Mouse (Mus musculus) ovary, postnatal 10 days (tissue): ENCODE measurements at regions not wholly inside any gene's neighbourhood (a gene's known extent, or its start where the extent isn't known, plus 50 kb on each side); places are given as distances from the start of the nearest gene placed in this dataset.

Experiments
- DNase-seq: peaks from one replicate; pipeline ENCODE4 v3.0.0; 2022; ENCODE audit warnings: low spot score

DNA sequence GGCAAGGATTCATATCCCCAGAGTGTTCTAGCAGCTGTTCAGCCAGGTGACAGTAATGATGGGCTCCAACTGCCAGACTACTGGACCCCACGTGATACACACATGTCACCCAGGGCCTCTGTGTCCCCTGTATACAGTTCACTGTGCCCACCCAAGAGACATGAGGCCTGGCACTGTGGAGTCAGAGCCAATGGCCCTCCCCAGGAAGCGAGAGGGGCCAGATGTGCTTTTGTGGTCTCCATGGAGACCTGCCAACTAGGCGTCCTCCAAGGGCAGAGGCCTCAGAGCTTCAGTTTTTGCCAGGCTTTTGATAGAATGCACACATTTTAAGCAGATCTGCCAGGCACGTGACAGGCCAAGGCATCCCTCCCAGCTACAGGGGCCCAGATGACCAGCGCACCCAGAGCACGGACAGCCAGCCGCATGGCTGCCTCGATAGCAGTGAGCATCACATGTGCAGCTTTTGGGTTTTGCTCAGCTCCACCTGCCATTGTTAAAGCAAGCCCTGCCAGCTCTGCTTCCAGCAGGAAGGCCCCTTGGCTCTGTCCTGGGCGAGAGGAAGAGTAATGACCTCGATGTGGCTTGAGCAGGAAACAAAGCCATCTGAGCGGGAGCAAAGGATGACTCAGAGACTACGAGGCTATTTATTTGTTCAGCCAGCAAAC is 198.1 kb upstream of the Sulf2 start:
- no peak for DNase-seq

- DNase-seq: no peak
These were observed 196.5 kb upstream of the Sulf2 start for GRCm38 (mm10) chr2:166351984-166352383.

DNA sequence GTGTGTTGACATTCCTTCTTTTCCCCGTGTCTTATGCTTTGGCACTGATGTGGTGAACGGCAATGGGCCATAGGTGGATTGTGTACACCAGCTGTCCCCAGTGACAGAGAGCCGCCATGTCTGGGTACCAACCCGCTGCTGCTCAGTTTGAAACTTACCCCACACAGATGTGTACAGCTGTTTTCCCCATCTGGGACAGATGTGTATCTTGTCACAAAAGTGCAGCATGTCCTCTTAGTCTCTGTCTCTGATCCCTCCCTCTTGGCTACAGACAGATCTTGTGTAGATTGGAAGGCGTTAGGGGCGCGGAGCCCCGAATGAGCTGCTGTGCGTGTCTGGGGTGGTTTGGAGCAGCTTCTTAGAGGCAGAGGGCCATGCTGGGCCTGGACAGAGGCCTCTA is 196.1 kb upstream of the Sulf2 start:
- DNase-seq: no peak

- DNase-seq: no peak
These were observed 193.2 kb upstream of the Sulf2 start for GRCm38 (mm10) chr2:166348654-166349053.

DNA sequence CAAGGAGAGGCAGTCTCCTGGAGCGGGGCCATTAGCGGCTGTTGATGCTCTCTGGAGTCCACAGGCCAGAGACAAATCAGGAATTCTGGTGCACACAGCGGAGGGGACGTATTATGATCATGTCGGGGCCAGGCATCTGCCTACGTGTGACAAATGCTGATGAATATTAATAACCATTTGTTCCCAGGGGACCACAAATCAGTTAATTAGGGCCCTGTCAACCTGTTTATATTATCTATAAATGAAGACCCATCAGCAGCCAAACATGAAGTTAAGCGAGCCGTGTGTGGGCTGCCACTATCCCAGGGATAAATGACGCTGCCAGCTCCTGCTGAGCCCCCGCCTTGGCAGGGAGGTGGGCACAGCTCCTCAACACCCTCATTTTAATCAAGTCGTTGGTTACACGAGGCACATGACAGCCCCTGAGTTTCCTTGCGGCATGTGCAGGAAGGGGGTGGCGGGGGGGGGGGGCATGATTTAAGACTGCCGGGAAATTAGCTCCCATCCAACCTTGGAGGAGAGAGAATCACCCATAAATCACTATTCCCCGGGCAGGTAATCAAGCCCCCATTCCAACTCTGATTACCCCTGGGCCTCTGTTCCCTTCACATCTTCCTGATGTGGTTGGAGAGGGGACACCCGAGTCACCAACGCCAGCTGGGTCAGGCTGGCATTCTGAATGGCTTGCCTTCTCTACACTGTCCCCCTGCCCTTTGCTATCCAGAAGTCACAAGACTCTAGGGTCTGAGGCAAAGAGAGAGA is 191.1 kb upstream of the Sulf2 start:
- DNase-seq: no peak

- DNase-seq: no peak
These were observed 188.3 kb upstream of the Sulf2 start for GRCm38 (mm10) chr2:166343551-166344340.

DNA sequence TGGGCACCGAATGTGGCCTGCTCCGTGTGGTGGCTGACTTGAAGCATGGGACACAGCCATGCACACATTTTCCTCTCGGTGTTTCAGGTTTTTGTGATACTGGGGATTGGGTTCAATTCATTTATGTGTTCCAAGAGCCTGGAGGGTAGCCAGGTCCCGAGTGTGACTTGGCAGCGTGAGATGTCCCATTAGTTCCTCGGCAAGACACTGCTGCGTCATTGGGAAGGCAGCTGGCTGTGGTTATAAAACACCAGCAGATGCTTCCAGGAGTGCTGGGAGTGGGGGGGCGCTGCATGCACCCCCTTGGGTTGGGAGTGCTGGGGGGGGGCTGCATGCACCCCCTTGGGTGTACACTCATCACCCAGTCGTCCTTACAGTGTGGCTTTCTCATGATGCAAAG is 186.9 kb upstream of the Sulf2 start:
- no peak for DNase-seq

- no peak for DNase-seq
These were observed 184.7 kb upstream of the Sulf2 start for GRCm38 (mm10) chr2:166340196-166340595.

- DNase-seq: no peak
These were observed 184.0 kb upstream of the Sulf2 start for GRCm38 (mm10) chr2:166339427-166339826.

DNA sequence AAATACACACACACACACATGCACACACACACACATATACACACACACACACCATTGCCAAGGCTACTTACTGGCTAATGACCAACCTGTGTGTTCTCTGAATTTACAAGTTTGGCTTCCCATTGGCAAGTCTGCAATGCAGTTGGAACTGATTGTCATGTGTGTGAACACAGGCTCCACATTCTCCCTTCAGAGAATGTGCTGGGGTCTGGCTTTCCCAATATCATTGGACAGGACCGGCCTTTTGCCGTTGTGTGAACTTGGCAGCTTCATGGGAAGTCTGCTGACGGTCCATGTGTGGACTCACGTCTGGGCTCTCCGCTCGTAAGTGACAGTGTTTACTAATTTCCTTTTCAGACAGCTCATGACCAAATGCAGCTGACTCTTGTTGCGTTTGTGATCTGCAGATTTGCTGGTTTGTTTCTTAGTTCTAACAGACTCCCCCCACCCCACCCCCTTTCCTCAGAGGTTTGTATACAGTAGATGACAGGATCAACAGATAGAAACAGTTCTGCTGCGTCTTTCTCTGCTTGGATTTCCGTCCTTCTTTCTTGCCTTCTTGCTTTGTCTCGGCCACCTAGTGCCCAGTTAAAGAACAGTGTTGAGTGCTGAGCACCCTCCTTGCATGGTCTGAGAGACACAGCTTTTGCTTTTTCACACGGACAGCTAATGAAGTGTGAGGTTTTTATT is 183.1 kb upstream of the Sulf2 start:
- no peak for DNase-seq

- DNase-seq: no peak
These were observed 182.2 kb upstream of the Sulf2 start for GRCm38 (mm10) chr2:166337666-166338065.

DNA sequence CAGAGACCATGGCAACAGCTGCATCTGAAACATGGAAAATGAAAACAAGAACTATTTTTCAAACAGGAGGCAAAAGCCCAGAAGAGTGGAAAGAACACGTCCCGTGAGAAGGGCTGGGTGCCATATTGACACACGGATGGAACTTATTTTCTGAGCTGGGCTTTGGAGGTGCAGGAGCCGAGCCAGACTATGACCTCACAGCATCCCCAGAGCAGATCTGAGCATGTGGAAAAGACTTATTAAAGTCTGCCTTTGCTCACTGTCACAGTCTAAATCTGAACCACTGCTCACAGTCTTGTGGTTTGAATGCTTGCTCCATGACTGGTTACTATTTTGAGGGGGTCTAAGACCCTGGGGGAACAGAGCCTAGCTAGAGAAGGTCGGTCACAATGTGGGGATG is 180.2 kb upstream of the Sulf2 start:
- no peak for DNase-seq

DNA sequence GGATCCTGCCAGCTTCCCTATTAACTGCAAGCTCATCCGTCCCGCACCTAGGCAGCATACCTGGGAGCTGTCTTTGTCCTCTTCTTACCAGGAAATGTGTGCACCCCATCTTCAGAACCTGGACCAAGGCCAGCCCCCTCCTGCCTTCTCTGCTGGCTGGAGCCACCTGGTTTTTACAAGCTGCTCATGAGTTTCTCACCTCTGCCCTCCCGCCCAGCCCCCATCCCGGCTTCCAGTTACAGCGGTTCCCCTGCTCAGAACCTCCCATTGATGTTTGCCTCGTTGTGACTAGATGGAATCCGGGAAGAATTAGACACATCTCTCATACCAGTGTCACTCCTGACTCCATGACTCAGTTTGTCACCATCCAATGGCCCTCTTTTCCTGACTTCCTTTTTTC is 179.1 kb upstream of the Sulf2 start:
- no peak for DNase-seq

DNA sequence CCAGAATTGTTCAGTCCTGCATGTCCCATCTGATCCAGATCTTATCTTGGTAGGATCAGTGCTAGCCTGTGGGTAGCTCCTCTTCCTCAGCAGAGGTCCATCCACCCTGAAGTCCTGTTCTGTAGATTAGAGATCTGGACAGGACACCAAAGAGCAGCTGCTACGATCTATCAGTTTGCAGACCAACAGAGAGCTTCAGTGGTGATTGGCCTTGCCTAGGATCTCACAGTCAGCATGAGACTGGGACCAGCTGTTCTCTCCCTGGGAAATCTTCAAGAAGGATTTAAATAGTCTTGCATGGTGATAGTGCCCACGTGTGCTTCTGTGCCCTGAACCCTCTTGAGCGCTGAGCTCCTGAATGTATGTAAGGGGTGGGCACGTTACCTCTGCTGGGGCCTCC is 178.4 kb upstream of the Sulf2 start:
- no peak for DNase-seq

DNA sequence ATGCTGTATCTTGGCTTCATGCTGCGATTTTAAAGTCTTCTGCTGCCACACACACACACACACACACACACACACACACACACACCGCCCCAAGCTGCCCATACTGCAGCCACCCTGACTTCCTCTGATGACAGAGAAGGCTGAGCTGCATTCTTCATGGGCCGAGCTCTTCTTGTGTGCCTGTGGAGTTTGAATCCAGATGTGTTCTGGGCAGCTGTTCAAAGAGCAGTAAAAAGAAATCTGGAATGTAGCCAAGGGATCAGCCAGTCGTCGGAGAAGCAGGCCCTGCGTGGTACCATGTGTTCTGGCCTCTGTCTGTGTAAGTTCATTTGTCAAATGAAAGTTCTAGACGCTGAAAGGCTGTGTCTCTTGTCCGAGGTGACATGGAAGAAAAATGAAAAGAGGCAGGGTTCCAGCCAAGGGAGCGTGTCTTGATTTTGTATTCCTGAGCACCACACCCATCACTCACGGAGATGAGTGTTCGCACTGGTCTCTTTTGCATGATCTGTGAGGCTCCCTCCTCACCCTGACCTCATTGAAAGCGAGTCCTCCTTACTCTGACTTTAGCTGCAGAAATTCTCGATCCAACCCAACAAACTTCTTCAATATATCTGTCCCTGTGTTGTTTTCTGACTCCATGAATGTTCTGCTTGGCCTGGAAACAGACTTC is 177.4 kb upstream of the Sulf2 start:
- DNase-seq: no peak

DNA sequence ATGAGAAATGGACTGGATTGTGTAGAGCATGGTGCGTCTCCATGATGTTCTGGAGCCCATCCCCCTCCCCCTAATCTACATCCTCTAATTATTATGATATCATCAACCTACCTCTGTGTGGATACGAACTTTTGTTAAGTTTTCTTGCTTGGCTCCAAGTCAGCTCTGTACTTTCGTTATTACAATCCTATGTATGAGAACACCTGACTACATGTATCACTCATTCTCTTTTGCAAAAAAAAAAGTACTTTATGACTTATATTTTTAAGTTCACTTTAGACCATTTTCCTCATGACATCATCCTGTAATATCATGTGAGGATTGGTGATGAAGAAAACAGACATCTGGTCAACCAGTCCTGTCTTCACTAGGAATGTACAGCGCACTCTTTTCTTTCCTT is 175.7 kb upstream of the Sulf2 start:
- no peak for DNase-seq

DNA sequence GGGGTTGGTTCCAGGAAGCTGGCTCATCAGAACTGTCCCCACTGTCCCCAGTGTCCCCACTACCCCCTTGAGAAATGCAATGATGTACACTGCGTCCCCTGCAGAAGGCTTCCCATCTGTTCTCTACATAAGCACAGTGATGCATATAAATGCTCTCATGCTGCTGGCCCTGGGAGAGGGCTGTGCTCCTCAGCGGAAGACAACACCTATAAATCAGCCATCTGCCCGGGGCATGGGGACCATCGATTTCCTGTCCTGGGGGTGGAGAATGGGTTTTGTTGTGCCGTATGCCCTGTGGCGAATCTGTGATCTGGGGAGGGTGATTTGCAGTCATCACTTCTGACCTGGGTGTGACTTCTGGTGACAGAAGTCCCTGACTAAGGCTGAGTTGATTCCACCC is 174.9 kb upstream of the Sulf2 start:
- DNase-seq: no peak

DNA sequence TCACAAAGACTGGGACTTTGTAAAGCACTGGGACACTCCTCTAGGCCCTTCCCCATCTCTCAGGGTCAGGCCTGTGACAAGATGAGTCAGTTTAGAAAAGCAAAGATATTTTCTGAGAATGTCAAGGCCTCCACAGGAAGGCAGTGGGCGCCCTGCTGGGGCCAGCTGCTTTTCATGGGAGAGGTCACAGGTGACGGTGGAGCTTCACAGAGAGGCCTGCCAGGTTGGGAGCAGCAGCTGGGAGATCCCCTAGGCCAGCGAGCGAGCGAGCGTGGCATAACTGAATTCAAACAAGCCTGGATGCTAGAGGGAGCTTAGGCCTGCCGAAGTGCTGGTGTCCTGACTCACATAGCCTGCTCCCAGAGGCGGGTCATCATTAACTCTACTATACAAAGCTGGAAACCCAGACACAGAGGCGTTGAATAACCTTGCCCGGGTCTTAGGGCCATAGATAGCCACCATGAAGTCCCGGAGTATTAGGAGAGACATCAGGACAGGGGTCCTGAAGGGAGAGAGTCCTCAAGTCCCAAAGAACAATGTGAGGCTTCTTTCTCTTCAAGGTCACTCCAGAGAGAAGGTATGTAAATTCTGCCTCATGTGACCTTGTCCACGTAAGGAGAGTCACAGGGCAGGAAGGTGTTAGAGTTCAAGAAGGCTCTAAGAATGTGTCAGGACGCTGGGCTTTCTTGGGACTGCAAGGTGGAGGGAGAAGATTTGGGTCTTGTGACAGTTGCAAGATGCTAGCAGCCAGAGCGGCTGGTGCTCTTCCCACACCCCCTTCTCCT is 174.3 kb upstream of the Sulf2 start:
- DNase-seq: no peak

- no peak for DNase-seq
These were observed 171.5 kb upstream of the Sulf2 start for GRCm38 (mm10) chr2:166326932-166327331.

DNA sequence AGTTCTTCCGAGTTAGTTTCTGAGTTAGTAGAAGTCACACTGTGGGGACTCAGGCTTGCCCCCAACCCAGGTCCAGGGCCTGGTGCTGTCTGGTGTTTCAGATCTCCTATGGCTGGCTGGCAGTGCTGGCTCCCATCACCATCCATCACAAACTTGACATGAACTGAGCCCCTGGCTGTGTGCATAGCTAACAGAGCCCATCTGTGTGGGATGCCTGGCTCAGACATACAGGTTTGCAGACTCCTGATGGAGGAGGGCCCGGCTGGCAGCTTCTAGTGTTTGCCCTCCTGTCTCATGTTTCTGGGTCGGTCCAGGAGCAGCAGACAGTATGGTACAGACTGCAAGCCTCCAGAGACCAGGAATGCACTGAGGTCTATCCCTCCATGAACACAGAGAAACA is 169.5 kb upstream of the Sulf2 start:
- DNase-seq: no peak

- no peak for DNase-seq
These were observed 169.0 kb upstream of the Sulf2 start for GRCm38 (mm10) chr2:166324439-166324838.
